Mouse (Mus musculus): ENCODE measurements around the gene Ppp2r5b. TPM values are rescaled to one million over a fixed set of nuclear protein-coding genes. Genes with fewer than 3 reads are reported as not detected.

The Ppp2r5b gene
- polyA plus RNA-seq, 1 experiment from 2014 or later, result 25.5 TPM

GRCm38 (mm10) chr19:6264945-6265344 lies 29.3 kb upstream of the Ppp2r5b start:
- peaks cover 7% of the 10 kb centered on the region; the same call in 1 of the 2 replicates for H3K9me3 ChIP-seq
- no peak overlapping the region for H3K27ac ChIP-seq (replicated peaks)
- WGBS, result 88% methylated on average over 8 of the region's 8 CpGs
- no peak for DNase-seq (ENCODE audit: low spot score)
- no peaks in the 10 kb centered on the region; the same call in 1 of the 2 replicates for H3K27me3 ChIP-seq (replicated peaks; ENCODE audit: low read depth, poor library complexity, severe bottlenecking)
- no peak overlapping the region for H3K4me3 ChIP-seq
- H3K4me1 ChIP-seq, result 0 out of 2 replicates have a peak, but pooled peaks cover 3% of the 10 kb centered on the region
- peaks cover 27% of the 10 kb centered on the region for H3K36me3 ChIP-seq (replicated peaks)

DNA sequence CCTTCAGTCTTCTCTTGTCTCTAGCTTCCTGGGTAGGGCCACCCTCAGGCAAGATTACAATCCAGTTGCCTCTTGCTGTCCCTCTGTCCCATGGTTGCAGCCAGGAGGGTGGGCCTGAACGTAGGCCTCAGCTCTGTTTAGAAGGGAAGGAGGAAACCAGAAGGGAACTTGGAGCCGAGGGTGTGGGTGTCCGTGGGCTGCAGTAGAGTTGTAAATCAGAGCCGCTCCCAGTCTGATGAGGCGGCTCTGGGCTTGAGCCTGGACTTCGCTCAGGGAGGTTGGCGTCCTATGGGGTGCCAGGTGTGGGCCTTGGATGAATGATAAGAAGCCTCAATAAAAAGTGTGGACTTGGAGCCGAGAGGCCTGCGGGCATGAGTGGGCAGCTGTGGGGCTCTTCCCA lies 28.5 kb upstream of the Ppp2r5b start:
- H3K9me3 ChIP-seq, result peaks cover 7% of the 10 kb centered on the region; the same call in 1 of the 2 replicates
- H3K4me3 ChIP-seq, result no peak overlapping the region
- 79% methylated on average over 9 of the region's 9 CpGs for WGBS
- no peak for DNase-seq (ENCODE audit: low spot score)
- H3K36me3 ChIP-seq (replicated peaks), result peaks cover 32% of the 10 kb centered on the region
- H3K27ac ChIP-seq (replicated peaks), result no peak overlapping the region
- 0 out of 2 replicates have a peak, but pooled peaks cover 3% of the 10 kb centered on the region for H3K4me1 ChIP-seq
- H3K27me3 ChIP-seq (replicated peaks; ENCODE audit: low read depth, poor library complexity, severe bottlenecking), result no peaks in the 10 kb centered on the region; the same call in 1 of the 2 replicates

DNA sequence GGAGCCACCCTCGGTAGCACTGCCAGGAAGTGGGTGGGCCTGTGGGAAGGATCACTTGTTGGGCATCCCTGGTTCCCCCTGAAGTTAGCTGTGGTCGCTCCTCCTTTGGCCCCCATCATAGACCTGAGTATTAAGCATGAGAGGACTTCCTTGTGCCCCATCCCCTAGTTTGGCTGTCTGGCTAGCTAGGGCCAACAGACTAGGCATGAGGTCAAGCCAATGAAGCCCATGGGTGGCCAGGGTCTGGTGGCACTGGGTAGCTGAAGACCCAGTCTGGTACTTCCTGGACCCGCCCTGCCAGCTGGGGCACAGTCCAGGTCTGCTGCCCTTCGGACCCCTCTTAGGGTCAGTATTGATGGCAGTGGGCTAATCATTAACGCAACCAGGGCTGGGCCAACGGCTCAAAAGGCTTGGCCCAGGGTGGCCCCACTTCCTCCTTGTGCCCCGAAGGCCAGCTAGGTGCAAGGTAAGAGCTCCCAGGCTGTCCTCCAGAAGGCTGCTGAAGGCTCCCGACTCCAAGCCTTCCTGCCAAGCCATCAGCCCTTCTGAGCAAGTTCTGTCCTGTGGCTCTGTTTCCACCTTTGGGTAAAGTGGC lies 27.3 kb upstream of the Ppp2r5b start:
- no peaks in the 10 kb centered on the region for H3K4me1 ChIP-seq
- H3K27ac ChIP-seq (replicated peaks), result no peak overlapping the region
- WGBS, result 90% methylated on average over 8 of the region's 8 CpGs
- no peak for DNase-seq (ENCODE audit: low spot score)
- H3K4me3 ChIP-seq, result no peak overlapping the region
- peaks cover 7% of the 10 kb centered on the region; the same call in 1 of the 2 replicates for H3K9me3 ChIP-seq
- peaks cover 44% of the 10 kb centered on the region for H3K36me3 ChIP-seq (replicated peaks)
- H3K27me3 ChIP-seq (replicated peaks; ENCODE audit: low read depth, poor library complexity, severe bottlenecking), result no peaks in the 10 kb centered on the region; the same call in 1 of the 2 replicates

GRCm38 (mm10) chr19:6262222-6262621 lies 26.6 kb upstream of the Ppp2r5b start:
- DNase-seq (ENCODE audit: low spot score), result peak; percentile 77
- Histone ChIP-seq H3K27me3 (replicated peaks; ENCODE audit: low read depth, poor library complexity, severe bottlenecking) (no peaks in the 10 kb centered on the region), H3K4me3 (no peak overlapping the region), H3K4me1 (no peaks in the 10 kb centered on the region), H3K36me3 (replicated peaks) (peaks cover 51% of the 10 kb centered on the region), H3K27ac (replicated peaks) (no peak overlapping the region), H3K9me3 (peaks cover 7% of the 10 kb centered on the region; the same call in 1 of the 2 replicates)
- 59% methylated on average over 7 of the region's 7 CpGs for WGBS

DNA sequence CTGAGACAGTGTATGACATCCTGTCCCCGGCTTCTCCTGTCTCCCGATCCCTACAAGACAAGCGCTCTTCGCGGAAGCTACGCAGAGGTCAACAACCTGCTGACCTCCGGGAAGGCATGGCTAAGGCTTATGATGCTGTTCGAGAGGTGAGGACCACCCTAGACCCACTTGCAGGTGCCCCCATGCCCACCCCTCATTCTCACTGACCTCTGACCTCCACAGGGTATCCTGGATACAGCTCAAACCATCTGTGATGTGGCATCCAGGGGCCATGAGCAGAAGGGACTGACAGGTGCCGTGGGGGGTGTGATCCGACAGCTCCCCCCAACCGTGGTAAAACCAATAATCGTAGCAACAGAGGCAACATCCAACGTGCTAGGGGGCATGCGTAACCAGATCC lies 25.7 kb upstream of the Ppp2r5b start:
- H3K36me3 ChIP-seq (replicated peaks), result peaks cover 60% of the 10 kb centered on the region
- no peak for DNase-seq (ENCODE audit: low spot score)
- no peak overlapping the region for H3K4me3 ChIP-seq
- H3K27me3 ChIP-seq (replicated peaks; ENCODE audit: low read depth, poor library complexity, severe bottlenecking), result no peaks in the 10 kb centered on the region
- 92% methylated on average over 14 of the region's 14 CpGs for WGBS
- H3K4me1 ChIP-seq, result no peaks in the 10 kb centered on the region
- peaks cover 7% of the 10 kb centered on the region; the same call in 1 of the 2 replicates for H3K9me3 ChIP-seq
- no peak overlapping the region for H3K27ac ChIP-seq (replicated peaks)

- Histone ChIP-seq H3K9me3 (peaks cover 7% of the 10 kb centered on the region; the same call in 1 of the 2 replicates), H3K27me3 (replicated peaks; ENCODE audit: low read depth, poor library complexity, severe bottlenecking) (no peaks in the 10 kb centered on the region), H3K27ac (replicated peaks) (no peak overlapping the region), H3K36me3 (replicated peaks) (peaks cover 64% of the 10 kb centered on the region), H3K4me3 (no peak overlapping the region), H3K4me1 (no peaks in the 10 kb centered on the region)
- WGBS, result 79% methylated on average over 4 of the region's 4 CpGs
- DNase-seq (ENCODE audit: low spot score), result no peak
Observed at GRCm38 (mm10) chr19:6260946-6261345, 25.3 kb upstream of the Ppp2r5b start.

DNA sequence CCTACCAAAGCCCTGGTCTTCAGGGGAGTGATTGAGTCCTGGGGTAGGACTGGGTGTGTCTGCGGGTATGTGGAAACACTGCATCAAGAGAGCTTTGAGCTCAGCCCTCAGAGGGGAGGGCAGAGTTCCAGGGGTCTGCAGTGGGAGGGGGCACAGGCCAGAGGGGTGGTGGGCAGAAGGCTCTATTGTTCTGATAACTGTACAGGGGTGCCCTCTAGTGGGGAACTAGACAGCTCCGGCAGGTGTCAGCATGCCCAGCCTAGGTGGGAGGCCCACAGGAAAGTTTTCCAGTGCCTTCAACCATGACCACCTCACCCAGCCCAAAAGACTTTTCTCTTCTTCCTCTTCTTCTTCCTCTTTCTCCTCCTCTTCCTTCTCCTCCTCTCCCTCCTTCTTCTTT lies 24.8 kb upstream of the Ppp2r5b start:
- peak; percentile 35 for DNase-seq (ENCODE audit: low spot score)
- peaks cover 69% of the 10 kb centered on the region for H3K36me3 ChIP-seq (replicated peaks)
- peaks cover 7% of the 10 kb centered on the region; the same call in 1 of the 2 replicates for H3K9me3 ChIP-seq
- no peaks in the 10 kb centered on the region for H3K27me3 ChIP-seq (replicated peaks; ENCODE audit: low read depth, poor library complexity, severe bottlenecking)
- no peaks in the 10 kb centered on the region for H3K4me1 ChIP-seq
- peak overlapping the region; percentile 69 for H3K27ac ChIP-seq (replicated peaks)
- 72% methylated on average over 2 of the region's 2 CpGs for WGBS
- no peak overlapping the region for H3K4me3 ChIP-seq

GRCm38 (mm10) chr19:6253021-6253420 lies 17.3 kb upstream of the Ppp2r5b start:
- Histone ChIP-seq H3K4me3 (no peak overlapping the region), H3K27ac (replicated peaks) (no peak overlapping the region), H3K27me3 (replicated peaks; ENCODE audit: low read depth, poor library complexity, severe bottlenecking) (no peaks in the 10 kb centered on the region), H3K36me3 (replicated peaks) (peaks cover 98% of the 10 kb centered on the region), H3K9me3 (no peaks in the 10 kb centered on the region), H3K4me1 (no peaks in the 10 kb centered on the region)
- WGBS, result 94% methylated on average over 4 of the region's 4 CpGs
- no peak for DNase-seq (ENCODE audit: low spot score)

DNA sequence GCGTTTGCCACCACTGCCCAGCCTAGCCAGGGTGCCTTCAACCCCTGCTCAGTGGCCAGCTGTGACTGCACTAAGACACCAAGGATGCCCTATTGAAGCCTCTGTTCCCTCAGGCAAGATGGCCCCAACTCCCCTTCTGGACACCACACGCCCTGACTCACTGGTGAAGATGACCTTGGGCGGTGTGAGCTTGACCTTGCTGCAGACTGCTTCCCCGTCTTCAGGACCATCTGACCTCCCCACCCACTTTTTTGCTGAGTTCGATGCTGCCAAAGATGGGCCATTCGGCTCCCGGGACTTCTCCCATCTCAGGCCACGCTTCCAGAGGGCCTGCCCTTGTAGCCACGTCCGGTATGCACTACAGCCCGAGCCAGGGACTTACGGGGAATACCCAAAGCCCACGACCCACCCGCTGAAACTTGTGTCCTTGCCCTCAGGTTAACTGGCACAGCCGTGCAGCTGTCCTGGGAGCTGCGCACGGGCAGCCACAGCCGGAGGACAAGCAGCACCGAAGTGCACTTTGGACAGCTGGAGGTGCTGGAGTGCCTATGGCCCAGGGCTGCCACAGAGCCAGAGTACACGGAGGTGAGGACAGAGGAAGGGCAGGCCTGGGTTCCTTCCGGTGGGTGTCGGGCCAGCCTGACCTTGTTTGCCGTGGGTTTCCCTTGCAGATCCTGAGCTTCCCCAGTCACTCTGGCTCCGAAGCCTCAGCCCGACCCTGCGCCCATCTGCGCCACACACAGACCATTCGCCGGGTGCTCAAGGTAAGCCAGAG lies 12.0 kb upstream of the Ppp2r5b start:
- H3K4me3 ChIP-seq, result no peak overlapping the region
- 92% methylated on average over 29 of the region's 29 CpGs for WGBS
- H3K4me1 ChIP-seq, result peaks cover 8% of the 10 kb centered on the region
- H3K36me3 ChIP-seq (replicated peaks), result peaks cover 86% of the 10 kb centered on the region
- H3K9me3 ChIP-seq, result no peaks in the 10 kb centered on the region
- no peaks in the 10 kb centered on the region for H3K27me3 ChIP-seq (replicated peaks; ENCODE audit: low read depth, poor library complexity, severe bottlenecking)
- no peak overlapping the region for H3K27ac ChIP-seq (replicated peaks)
- no peak for DNase-seq (ENCODE audit: low spot score)

DNA sequence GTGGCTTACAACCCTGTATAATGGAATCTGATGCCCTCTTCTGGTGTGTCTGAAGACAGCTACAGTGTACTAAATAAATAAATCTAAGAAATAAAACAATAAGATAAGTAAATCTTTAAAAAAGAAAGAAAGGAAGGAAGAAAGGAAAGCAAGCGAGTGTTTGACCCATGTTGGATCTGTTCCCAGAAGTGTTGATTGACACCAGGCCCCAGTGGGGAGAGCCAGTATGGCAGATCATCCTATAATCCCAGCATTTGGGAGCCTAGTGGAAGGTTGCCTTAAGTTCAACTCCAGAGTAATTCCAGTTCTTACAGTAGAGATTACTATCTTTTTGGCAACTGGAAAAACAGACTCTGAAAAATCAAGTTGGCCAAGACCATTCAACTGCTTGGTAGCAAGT lies 10.1 kb upstream of the Ppp2r5b start:
- no peak overlapping the region for H3K27ac ChIP-seq (replicated peaks)
- H3K9me3 ChIP-seq, result no peaks in the 10 kb centered on the region
- H3K27me3 ChIP-seq (replicated peaks; ENCODE audit: low read depth, poor library complexity, severe bottlenecking), result no peaks in the 10 kb centered on the region
- no peak overlapping the region for H3K4me3 ChIP-seq
- DNase-seq (ENCODE audit: low spot score), result no peak
- WGBS, result 98% methylated on average over 1 of the region's 1 CpGs
- H3K36me3 ChIP-seq (replicated peaks), result peaks cover 67% of the 10 kb centered on the region
- H3K4me1 ChIP-seq, result peaks cover 15% of the 10 kb centered on the region

GRCm38 (mm10) chr19:6243226-6243625 lies 7.6 kb upstream of the Ppp2r5b start:
- DNase-seq (ENCODE audit: low spot score), result no peak
- H3K27me3 ChIP-seq (replicated peaks; ENCODE audit: low read depth, poor library complexity, severe bottlenecking), result no peaks in the 10 kb centered on the region
- H3K4me1 ChIP-seq, result peaks cover 15% of the 10 kb centered on the region
- H3K9me3 ChIP-seq, result no peaks in the 10 kb centered on the region
- peak overlapping the region; percentile 88; the same call in 1 of the 2 replicates for H3K4me3 ChIP-seq
- H3K27ac ChIP-seq (replicated peaks), result no peak overlapping the region
- H3K36me3 ChIP-seq (replicated peaks), result peaks cover 43% of the 10 kb centered on the region
- WGBS, result 81% methylated on average over 5 of the region's 5 CpGs

GRCm38 (mm10) chr19:6242281-6242680 lies 6.6 kb upstream of the Ppp2r5b start:
- peak; percentile 36 for DNase-seq (ENCODE audit: low spot score)
- WGBS, result under 1% methylated on average over 4 of the region's 4 CpGs
- peaks cover 33% of the 10 kb centered on the region for H3K36me3 ChIP-seq (replicated peaks)
- no peaks in the 10 kb centered on the region for H3K9me3 ChIP-seq
- peaks cover 15% of the 10 kb centered on the region for H3K4me1 ChIP-seq
- H3K27ac ChIP-seq (replicated peaks), result peak overlapping the region; percentile 85
- no peaks in the 10 kb centered on the region for H3K27me3 ChIP-seq (replicated peaks; ENCODE audit: low read depth, poor library complexity, severe bottlenecking)
- peak overlapping the region; percentile 88 for H3K4me3 ChIP-seq
